Mouse (Mus musculus): Measurements from ENCODE around the gene Tmem184b. TPM values are rescaled to one million over a fixed set of nuclear protein-coding genes. Genes with fewer than 3 reads are reported as not detected.

Tmem184b gene
- total RNA-seq, 2 experiments from 2014 or later: 48.2 to 83.4 TPM

DNA sequence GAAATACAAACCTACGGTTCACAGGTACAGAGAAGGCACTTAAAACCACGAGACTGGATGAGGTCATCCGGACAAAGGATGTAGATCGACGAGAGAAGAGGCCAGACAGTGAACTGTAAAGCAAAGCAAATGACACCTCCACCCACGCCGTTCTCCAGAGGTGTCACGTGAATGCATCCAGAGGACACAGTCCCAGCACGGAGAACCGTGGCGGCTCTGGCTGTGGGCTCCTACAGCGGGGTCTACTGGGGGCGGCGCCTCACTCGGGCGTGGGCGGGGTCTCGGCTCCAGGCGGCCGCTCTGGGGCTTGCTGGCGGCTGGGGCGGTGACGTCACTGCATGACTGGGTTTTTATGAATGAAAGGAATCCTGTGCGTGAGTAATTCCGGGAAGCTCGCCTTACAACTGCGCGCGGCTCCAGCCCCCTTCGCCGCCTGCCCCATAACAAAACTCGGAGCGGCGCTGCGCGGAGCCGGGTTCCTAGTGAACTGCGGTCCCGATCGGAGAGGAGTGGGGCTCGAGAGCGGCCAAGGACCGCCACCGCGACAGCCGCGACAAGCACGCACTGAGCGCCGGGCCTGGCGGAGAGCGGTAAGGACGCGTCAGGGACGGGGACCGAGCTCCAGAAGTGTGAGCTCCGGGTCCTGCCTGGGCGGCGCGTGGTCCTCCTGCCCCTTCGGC, 56.1 kb downstream of the Tmem184b start:
- DNase-seq (ENCODE audit: low spot score in 2 of 2): peak; percentile 88 to 90

- peak in 1 of 2 experiments; percentile 22 for DNase-seq (ENCODE audit: low spot score in 2 of 2)
Measured at GRCm38 (mm10) chr15:79346051-79346793, 57.1 kb downstream of the Tmem184b start, which contains the start of gene Maff. Maff (plus strand) TSS chr15:79346621.

DNA sequence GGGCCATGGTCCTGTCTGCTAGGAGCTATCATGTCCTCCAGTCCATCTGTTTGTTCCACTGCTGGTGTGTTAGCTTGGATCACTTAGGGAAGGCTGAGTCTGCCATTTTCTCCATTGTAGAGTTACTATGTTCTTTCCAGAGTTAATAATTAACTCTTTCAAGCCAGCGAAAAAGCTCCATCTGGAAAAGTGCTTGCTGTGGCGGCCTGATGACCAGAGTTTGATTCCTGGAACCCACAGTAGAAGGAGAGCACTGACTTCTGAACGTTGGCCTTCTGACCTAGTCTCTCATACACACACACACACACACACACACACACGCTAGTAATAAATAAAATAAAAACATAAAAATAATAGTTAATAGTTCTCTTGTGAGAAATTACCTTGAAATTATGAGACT, 58.7 kb downstream of the Tmem184b start:
- DNase-seq (ENCODE audit: low spot score in 2 of 2): no peak

DNA sequence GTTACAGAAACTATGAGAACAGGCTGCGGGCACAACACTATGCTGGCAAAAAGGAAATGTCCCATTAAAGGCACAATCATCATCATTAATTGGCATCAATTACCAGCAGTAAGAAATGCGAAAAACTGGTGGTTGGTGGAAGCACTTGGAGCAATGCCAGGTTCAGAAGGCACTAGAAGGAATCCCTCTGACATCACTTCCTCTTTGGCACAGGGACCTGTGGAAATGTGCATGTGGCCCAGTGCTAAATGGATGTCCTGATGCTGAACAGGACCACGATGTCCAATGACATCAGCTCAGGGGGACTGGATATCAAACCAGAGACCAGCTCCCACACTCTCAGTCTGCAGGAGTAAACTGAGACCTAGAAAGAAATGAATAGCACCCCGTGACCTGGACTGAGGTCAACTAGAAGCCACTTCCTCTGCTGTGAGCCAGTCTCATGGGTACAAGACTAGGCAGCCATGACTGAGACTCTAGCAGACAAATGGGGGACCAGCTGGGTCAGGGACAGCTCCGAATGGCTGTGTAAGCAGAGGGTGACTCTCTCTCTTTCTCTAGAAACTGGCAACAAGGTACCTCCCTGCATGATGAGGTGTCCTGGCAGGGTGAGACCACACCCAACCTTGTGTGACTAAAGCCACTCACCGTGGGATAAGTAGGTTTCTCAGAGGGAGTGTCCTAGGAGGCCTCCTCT, 60.6 kb downstream of the Tmem184b start:
- DNase-seq (ENCODE audit: low spot score in 2 of 2): no peak

GRCm38 (mm10) chr15:79338978-79339377, 64.4 kb downstream of the Tmem184b start:
- DNase-seq (ENCODE audit: low spot score in 2 of 2): no peak

GRCm38 (mm10) chr15:79335061-79335655, 68.2 kb downstream of the Tmem184b start:
- DNase-seq (ENCODE audit: low spot score in 2 of 2): no peak

- DNase-seq (ENCODE audit: low spot score in 2 of 2): no peak
Measured at GRCm38 (mm10) chr15:79333409-79333808, 70.0 kb downstream of the Tmem184b start.

- DNase-seq (ENCODE audit: low spot score in 2 of 2): no peak
Measured at GRCm38 (mm10) chr15:79330521-79330920, 72.8 kb downstream of the Tmem184b start.

- no peak for DNase-seq (ENCODE audit: low spot score in 2 of 2)
Measured at GRCm38 (mm10) chr15:79329979-79330363, 73.4 kb downstream of the Tmem184b start.

GRCm38 (mm10) chr15:79329346-79329978, 73.9 kb downstream of the Tmem184b start:
- no peak for DNase-seq (ENCODE audit: low spot score in 2 of 2)

DNA sequence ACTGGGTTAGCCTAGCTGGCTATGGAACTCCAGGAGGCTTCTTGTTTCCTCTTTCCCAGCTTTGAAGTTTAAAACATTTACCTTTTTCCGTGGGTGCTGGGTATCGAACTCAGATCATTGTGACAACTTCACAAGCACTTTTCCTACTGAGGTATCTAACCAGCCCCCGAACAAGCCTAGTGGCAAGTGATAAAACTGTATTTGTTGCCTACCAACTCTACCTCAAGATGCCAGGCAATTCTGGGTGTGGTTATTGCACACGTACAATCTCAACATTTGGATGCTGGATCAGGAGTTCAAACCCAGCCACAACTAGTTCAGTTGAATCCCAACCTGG, 74.5 kb downstream of the Tmem184b start:
- DNase-seq (ENCODE audit: low spot score in 2 of 2): no peak

- peak; percentile 96 for DNase-seq (ENCODE audit: low spot score in 2 of 2)
Measured at GRCm38 (mm10) chr15:79328058-79328938, 75.1 kb downstream of the Tmem184b start, which contains the start of gene Pla2g6. Pla2g6 (minus strand) TSS chr15:79328390.

DNA sequence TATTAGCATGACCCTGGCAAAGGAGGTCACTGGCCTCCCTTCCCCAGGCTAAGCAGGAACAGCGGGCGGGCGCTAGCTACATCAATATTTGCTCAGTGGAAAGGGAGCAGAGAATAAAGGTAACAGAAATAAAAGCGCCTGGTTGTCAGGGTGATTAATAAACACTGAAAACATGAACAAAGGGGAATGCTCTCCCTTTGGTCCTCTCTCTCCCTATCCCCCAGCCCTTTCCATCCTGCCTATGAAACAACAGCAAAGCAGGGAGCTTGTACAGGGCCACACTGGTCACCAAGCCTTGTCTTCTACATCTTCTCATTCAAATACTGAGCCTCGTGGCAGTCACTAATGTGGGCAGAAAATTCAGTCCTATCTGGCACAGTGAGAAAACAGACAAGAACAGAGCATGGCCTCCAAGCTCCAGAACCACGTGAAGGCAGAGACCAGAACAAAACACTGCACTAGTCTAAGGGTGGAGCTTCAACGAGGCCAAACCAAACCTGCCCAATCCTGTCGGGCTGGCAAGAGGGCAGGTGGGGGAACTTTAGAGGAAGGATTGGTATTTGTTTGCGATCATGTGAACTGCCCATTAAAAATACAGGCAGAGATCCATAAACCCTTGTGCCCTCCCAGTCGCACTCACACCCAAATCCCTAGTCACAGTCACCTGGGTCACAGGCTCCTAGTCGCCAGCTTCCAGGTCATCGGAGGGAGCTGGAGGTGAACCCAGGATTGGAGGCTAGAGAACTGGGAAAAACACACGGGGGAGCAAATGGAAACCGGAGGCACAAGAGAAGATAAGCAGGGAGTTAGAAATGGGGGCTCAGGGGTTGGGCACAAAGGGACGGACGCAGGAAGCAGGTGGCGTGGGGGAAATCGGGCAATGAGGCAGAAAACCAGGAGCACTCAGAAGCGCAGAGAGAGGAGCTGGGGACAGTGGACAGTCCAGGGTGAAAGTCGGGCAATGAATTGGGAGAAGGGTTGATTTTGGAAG, 76.1 kb downstream of the Tmem184b start:
- DNase-seq (ENCODE audit: low spot score in 2 of 2): peak in 1 of 2 experiments; percentile 38

- no peak for DNase-seq (ENCODE audit: low spot score in 2 of 2)
Measured at GRCm38 (mm10) chr15:79326264-79326663, 77.1 kb downstream of the Tmem184b start.

- no peak for DNase-seq (ENCODE audit: low spot score in 2 of 2)
Measured at GRCm38 (mm10) chr15:79325742-79326141, 77.6 kb downstream of the Tmem184b start.

GRCm38 (mm10) chr15:79324373-79324772, 79.0 kb downstream of the Tmem184b start:
- no peak for DNase-seq (ENCODE audit: low spot score in 2 of 2)

- DNase-seq (ENCODE audit: low spot score in 2 of 2): no peak
Measured at GRCm38 (mm10) chr15:79323791-79324155, 79.6 kb downstream of the Tmem184b start.

GRCm38 (mm10) chr15:79322991-79323790, 80.2 kb downstream of the Tmem184b start:
- DNase-seq (ENCODE audit: low spot score in 2 of 2): peak; percentile 52 to 61
